Mouse (Mus musculus) c-Kit-positive CD71-positive TER-119-positive erythroid progenitor cells, embryonic 14.5 days (primary cell): ENCODE measurements around the gene Aqp6.
A peak's percentile ranks its signal among the peaks of the same experiment; 100 is the strongest.

Source experiments
- DNase-seq: peaks from one replicate; pipeline ENCODE4 v3.0.0-alpha.2; 2013; ENCODE audit warnings: low spot score

Aqp6 gene

DNA sequence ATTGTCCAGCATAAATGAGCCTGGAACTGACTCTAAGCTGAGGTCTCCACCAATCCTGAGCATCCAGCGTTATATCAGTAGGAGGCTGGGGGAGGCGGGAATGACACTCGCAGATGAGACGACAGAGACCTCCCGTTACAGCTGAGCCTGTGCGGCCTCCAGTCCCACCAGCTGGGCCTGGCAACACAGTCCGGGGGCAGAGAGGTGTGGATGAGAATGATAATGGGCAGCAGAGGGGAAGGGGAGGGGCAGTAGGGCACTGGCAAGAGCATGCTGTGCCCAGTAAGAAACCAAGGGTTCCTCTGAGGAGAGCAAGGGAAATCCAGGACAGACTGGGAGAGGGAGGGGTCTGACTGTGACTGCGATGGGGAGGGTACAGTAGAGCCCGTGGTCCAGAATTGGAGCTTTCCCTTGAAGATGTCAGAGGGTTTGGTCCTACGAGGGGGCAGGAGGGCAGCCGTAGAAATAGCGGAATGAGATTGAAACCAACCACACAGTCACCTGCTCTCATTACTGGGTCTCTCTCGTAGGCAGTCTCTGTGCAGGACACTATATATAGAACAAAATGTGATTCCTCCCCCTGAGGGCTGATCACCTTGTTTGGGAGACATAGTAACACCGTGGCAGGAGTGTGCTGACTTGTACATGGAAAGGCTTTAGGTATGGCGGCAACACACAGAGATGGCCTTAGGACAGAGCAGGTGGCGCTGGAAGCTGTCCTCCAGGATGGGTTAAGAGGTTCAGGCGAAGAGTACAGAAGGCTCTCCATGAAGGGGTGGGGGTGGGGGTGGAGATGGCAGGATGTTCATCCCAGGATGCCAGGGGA lies 1.7 kb upstream of the Aqp6 start:
- no peak for DNase-seq

DNA sequence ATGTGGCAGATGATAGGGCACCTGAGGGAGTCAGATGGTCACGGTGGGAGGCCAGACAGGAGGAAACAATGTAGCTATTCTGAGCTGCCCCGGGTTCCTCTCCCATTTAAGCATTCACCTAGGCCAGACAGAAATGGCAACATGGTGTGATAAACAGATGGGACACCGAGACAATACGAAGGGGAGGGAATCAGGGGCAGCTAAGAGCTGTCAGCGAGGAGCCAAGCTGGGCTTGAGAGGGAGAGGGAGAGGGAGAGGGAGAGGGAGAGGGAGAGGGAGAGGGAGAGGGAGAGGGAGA lies 572 bp downstream of the Aqp6 start:
- no peak for DNase-seq

DNA sequence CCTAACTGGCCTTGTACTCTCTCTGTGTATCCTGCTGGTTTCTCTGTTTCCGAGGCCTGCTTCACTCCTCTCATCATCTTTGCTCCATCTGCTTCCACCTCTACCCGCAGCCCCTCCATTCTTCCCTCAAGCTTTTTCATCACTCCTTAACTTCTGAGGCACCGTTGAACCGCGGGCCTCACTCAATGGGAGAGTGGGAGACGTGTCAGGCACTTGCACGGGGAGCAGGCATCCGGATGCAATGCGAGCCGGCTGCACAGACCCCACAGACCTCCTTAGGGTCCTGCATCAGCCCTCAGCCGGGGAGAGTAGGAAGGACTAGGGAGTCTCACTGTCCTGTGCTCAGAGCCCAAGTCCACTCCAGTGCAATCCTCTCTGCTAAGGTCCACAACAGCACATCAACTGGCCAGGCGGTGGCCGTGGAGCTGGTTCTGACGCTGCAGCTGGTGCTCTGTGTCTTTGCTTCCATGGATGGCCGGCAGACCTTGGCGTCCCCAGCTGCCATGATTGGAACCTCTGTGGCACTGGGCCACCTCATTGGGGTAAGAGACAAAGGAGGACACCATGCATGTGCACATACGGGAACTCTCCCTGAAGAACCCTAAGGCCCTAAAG lies 1.1 kb downstream of the Aqp6 start:
- DNase-seq = no peak

DNA sequence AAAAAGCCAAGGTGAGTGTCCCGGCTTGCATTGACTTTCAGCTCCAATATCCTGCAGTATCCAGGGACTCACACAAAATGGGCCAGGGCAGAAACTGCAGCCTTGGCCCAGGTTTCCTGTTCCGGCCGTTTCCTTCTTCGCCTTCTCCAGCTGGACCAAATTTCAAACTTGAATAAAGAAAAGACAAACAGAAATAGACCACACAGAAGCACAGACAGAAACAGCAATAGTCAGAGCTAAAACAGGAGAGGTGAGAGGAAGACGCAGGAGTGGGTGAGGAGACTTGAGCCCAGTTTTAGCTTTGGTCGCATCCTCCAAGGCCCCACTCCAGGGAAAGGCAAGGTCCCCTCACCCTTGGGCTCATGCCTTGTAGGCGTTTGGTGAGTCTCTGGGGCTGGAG lies 2.0 kb downstream of the Aqp6 start:
- no peak for DNase-seq

DNA sequence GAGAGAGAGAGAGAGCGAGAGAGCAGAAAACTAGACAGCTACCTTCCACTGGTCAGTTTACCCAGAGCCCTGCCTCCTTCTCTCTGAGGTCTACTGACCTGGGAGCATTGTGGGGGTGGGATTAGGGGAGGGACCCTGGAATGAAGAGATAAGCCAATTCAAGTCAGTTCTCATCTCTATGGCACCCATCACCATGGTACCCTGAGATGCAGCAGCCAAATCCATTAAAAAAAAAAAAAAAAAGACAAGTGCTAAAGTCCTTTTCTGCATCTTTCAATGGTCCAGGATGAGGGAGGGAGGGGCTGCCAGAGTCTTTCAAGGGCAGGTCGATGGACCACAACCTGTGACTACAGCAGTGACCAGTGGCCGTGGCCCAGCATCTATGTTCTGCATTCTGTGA lies 4.4 kb downstream of the Aqp6 start:
- DNase-seq = no peak

DNA sequence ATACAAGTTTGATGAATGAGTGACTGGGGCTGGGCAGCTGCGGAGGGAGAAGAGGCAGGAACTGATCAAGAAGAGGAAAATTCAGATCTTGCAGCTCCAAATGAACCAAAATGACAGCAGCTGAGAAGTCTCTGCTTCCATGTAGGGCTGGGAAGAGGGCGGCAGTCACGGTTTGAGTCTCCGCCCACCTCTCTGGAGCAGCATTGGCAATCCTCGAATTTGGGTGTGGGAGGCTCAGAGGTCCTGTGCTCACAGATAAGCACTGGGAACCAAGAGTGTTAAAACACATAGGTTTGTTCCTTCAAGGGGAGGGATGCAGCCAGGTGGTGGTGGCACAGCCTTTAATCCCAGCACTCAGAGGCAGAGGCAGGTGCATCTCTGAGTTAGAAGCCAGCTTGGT lies 5.3 kb downstream of the Aqp6 start:
- peak; percentile 63 for DNase-seq

DNA sequence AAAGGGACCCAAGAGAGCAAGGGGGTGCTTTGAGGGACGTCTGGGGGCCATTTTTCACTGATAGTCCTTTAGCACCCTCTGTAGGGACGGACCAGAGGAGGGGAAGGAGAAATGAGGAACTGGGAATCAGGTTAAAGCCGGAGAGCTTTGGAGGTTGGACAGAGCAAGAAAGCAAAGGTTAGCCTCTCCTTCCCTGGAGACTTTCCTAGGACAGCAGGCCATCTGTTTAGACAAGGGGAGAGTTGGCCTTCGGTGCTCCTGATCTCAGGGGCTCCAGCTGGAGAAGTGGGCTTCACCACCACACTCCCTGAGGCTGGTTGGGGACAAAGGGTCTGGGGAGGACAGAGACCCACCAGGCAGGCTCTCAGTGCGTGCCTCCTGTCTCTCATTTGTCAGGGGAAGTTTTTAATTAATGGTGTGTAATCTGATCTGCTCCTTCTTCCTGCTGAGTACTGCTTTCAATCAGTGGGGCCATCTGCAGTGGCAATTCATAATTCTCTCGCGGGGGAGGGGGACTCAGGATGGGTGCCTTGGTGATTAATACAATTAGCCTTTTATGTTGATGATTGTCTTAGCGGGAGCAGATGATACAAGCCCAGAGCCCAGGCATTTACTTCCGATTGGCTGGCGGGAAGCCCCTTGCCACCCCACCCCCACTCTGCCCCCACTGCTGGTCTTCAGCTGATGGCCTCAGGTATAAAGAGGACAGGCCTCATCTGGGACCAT lies 6.4 kb downstream of the Aqp6 start:
- no peak for DNase-seq

DNA sequence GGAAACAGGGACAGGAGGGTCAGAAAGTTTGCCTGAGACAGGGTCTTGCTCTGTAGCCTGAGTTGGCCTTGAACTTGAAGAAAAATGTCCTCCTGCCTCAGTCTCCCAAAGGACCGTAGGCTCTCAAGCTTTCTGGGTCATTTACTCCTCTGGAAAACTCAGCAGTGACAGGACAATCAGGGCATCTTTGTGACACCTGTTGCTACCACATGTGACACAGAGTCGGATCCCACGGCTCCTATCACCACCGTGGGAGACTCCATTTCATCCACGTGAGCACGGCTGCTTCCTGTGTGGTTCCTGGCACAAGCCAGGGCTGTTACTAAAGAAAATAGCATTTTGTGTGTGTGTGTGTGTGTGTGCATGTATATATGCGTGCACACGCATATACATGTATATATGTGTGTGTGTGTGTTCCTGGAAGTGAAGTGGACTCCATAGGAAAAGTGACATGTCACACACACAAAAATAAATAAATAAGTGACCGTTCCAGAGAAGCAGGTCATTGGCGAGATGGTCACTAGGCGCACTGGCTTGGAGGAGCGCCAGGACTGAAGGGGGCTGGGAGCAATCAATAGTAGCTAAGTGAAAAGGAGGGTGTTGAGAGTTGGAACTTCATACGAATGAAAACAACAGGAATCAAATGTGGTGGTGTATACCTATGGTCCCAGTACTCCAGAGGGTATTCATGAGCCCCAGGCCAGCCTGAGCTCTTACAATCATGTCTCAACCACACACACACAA lies 7.4 kb downstream of the Aqp6 start:
- no peak for DNase-seq

DNA sequence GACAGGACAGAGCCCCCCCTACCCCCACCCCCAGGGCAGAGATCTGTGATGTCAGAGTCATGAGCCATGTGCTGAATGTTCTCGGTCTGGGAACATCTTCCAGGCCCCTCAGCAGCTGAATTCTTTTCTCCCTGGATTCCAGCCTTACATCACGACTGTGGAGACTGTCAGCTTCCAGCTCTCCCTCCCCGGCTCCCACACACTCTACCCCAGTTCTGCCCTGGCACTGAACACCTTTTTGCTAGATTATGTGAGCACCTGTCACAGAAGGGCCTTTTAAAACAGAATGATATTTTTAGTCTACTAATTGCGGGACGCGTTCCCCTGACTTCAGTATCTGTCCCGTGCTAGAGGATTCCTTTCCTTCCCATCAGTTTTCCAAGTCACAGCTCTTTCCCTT lies 10.4 kb downstream of the Aqp6 start:
- DNase-seq = no peak

DNA sequence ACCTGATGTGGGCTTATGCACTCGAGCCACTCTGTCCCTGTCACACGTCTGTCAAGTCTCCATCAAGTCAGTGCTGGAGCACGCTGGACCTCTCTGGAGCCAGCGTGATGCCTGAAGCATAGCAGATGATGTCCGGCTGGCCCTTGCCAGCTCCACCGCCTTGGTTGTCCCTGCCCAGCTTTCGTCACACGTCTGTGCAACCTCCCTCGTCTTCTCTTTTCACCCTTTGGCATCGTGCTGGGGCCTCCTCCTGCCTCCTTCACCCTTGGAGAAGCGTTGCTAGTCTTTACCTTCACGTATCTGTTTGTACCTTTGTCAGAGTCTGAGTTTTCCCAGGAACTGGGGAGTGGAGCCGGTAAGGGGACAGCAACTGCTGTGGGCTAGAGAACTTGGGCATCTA lies 13.1 kb downstream of the Aqp6 start:
- no peak for DNase-seq

DNA sequence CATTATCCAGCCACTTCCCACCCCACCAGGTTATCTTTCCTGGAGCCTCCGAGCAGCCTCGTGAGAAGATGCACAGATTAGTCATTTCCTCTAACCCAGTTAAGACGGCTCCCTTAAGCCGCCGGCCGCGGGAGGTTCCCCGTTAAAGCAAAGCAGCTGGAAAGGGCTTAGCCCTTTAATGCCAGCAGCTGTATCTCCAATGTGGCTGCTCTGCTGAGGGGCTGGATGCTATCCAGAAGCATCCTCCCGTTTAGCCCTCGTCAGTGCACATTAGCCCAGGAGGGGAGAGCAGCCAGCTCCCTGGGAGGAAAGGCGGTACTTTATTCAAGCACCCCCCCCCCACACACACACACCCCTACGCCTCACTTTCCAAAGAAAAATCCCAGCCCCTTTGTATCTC lies 13.6 kb downstream of the Aqp6 start:
- no peak for DNase-seq

DNA sequence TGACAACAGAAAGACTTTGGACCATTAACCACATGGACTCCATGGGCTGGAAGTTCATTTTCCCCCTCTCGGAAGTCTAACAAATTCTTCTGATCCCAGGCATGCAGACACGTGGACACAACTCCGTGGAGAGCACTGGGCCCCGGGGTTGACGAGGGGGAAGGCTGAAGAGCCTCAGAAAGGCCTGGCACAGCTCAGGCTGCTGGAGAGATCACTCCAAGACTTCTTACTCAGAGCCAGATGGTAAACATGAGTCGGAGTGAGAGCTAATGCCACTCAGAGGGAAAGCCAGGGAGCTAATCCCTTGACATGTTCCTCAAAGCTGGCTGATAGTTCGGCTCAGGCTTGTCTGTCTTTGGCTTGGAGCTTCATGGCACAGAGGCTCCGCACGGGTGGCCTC lies 14.0 kb downstream of the Aqp6 start:
- no peak for DNase-seq

DNA sequence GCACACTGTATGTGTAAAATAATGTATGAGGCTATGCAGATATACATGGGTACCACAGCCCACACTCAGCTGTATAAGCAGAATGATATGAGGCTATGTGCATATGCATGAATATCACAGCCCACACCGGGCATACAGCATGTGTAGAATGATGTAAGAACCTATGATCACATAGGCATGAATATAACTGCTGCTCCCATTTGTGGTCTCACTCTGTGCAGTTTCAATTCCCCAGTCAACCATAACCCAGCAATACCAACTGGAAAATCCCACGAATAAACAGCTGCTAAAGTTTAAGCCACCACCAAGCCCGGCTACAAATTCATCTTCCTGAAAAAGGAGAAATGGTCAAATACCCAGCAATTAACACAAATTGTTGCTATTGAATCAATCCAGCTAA lies 17.4 kb downstream of the Aqp6 start:
- no peak for DNase-seq

DNA sequence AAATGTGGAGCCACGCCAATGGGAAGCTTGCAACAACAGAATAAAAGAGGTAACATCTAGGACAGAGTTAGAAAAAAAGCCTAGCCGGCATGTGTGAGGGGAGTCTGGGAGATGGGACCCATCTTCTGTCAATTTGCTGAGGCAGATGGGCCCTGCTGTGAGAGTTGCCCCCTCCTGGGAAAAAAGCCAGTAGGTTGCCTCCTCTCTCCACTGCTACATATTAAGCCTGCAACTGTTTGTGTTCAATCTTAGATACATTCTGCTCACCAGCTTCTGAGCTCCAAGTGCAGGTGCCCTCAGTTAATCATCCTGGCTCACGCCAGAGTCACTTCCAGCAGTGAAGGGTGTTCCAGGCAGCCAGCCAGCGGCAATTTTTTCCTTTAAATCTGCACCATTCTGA lies 18.6 kb downstream of the Aqp6 start:
- no peak for DNase-seq

DNA sequence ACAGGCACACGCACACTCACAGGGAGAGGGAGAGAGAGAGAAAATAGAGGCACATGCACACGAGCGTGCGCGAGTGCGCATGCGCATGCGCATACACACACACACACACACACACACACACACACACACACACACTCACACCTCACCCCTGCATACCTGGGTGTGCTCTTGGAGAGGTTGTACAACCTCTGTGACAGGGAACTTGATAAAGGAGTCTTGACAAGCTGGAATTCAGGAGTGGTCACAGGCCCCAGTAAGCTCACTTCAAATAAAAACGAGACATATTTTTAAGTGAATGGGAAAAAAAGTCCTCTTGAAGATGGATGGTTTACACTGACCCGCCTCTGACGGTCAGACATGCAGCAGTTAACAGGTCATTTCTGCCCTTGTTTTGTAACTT lies 20.9 kb downstream of the Aqp6 start:
- DNase-seq = no peak

DNA sequence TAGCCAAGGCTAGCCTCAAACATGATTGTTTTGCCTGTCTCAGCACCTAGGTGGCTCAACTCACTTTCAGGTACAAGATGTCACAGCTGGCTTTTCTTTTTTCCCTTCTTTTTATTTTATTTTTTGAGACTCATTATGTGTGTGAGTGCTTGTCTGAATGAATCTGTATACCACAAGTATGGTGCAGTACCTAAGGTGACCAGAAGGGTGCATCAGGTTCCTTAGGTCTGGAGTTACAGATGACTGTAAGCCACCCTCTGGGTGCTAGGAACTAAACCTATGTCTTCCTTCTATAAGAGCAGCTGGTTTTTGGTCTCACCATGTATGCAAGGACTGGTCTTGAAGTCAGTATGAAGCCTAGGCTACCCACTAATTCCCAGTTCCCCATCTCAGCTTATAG lies 30.4 kb downstream of the Aqp6 start:
- DNase-seq = peak; percentile 37

DNA sequence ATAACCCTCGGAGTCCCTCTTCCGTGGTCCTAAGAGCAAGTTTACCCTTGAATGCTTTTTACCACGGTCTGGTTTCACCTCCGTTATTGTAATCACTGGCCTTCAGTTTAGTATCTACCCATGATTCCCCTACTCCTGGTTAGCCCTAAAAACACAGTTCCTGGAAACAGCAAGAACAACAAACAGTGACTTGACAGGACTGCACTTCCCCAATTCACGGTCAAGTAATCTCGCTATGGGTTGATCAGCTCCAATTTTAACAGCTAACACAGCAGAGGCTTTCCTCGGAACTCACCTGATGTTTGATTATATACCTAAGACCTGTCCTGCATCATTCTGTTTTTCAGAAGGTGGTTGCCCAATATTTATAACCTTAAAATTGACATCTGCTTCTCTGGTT lies 33.5 kb downstream of the Aqp6 start:
- DNase-seq = no peak

DNA sequence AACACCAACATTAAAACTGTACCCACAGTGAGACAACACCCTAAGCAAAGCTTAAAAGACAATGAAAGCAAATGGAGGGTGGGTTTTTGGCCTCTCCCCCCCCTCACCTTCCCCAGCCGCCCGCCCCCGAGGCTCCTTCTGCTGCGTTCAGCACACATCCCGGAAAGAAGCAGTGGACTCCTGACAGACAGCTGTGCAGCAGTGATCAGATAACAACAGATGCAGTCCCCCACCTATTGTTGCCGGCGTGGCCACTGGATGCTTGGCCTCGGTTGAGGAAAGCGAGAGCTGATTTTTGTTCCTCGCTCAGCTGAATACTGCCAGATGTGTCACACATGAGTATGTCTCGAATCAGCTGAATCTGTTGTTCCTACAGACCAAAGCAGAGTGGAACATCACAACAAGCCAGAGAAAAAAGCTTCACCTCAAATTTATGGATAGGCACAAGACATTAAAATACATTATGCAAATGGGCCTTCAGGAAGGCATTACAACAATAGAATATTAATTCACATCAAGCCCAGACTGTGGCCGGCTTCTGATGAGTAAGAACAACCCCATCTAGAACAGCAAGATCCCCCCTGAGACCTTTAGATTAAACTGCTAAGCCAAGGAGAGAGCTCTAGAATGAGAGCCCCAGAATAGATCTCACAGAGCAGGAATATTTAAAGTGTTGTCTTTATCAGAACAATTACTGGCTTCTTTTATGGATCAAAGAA lies 36.4 kb downstream of the Aqp6 start:
- no peak for DNase-seq

DNA sequence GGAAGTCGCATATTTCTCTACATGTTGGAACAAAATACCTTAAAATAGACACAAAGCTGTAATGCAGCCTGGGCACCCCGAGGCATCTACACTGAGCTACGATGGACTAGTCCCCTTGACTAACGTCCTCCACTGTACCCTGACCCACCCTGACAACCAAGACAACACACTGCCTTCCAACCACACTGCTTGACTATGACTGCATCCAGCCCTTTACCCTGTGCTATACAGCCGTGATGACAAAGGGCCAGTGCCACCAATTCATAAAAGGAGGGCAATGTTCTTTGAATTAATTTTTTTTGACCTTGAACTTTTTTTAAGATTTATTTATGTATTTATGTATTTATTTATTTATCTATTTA lies 36.9 kb downstream of the Aqp6 start:
- no peak for DNase-seq

DNA sequence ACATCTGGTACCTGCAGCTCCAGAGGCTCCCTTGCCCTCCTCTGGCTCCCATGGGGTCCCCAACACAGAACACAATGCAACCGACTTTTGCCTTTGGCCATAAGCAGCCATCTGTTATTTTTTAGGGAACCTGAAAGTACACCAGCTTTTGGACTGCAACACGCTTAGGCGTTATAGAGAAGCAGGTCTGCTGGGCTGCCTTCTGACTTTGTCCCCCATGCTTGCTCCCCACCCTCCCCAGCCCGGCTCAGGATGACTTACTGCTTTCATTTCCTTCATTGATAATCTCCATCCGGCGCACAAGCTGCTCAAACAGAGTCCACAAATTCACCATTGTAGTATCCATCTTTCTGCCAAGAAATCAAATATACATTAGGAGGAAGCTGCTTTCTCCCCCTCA lies 41.4 kb downstream of the Aqp6 start:
- no peak for DNase-seq

DNA sequence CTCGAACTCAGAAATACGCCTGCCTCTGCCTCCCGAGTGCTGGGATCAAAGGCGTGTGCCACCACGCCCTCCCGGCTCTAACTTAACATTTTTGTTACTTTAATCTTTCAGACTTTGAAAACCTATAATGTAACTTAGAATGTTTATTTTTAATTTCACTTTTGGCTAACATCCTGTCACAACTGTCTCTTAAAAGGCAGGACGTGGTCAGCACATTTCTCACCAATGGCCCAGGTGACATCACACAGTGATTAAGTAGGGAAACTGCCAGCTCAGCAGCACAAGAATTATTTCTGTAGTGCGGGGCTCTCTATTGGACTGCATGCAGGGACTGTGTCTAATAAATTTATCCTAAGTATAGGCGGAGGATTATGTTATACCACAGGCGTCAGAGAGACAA lies 42.6 kb downstream of the Aqp6 start:
- DNase-seq = no peak

DNA sequence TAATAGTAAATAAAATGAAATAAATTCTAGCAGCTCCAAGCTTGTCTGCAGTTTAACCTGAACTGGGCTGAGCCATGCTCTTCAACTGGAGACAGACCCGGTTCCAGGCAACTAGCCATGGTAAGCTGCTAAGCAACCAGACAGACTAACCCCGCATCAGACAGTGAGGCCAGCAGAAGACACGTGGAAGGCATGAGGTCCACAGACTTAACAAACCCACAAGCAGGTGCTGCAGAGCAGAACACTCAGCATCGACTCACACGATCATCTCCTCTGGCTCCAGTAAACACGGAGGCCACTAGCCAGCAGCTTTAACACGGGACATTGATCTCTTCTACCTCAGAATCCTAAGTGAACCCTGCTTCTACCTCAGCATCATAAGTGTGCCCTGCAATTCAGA lies 43.6 kb downstream of the Aqp6 start:
- no peak for DNase-seq
